26 mouse cellular contexts compared by ENCODE assay signal in genomic region chr10:108376366-108376765, GRCm38 (mm10). TPM values are rescaled to one million over a fixed set of nuclear protein-coding genes. Genes with fewer than 3 reads are reported as not detected.
DNase-seq lines count a peak whose midpoint lies in the region; ATAC-seq lines count a peak whose summit lies in the region.
"Had no signal": no experiment of that assay in that cellular context is flagged by ENCODE, and none has a peak within 500 bp of the region (broad histone marks: within the 10 kb centered on the region; RNA-seq: fewer than 3 reads in every experiment).

No protein-coding gene starts in this region.

- peaks cover 3% of the 10 kb centered on the region; the same call in 1 of the 2 replicates for H3K36me3 ChIP-seq in heart, embryonic 11.5 days (ENCODE audit: control insufficient read depth, insufficient read depth, low read length)
- H3K36me3 ChIP-seq in lung, embryonic 16.5 days (ENCODE audit: control insufficient read depth, insufficient read depth, low read length) = no peaks in the 10 kb centered on the region
- H3K36me3 ChIP-seq in midbrain, embryonic 11.5 days (ENCODE audit: control insufficient read depth, insufficient read depth, low read length) = no peaks in the 10 kb centered on the region; the same call in 1 of the 2 replicates
- no peaks in the 10 kb centered on the region for H3K36me3 ChIP-seq in midbrain, embryonic 16.5 days (ENCODE audit: control insufficient read depth, insufficient read depth, low read length)
- H3K36me3 ChIP-seq in hindbrain, embryonic 14.5 days (replicated peaks; ENCODE audit: control insufficient read depth, insufficient read depth) = no peaks in the 10 kb centered on the region
- H3K36me3 ChIP-seq: embryonic facial prominence, embryonic 13.5 days; embryonic facial prominence, embryonic 15.5 days; forebrain, embryonic 15.5 days had no signal

- peak; percentile 16 for DNase-seq in heart, adult 11 months
- DNase-seq in lung, postnatal 25 days (ENCODE audit: low spot score) = no peak
- peak; percentile 64 for DNase-seq in midbrain, embryonic 11.5 days (ENCODE audit: low spot score, missing footprints)
- no peak for DNase-seq in hindbrain, embryonic 14.5 days (ENCODE audit: low spot score)
- DNase-seq: adrenal gland, adult 2 months; adrenal gland, postnatal 10 days; adrenal gland, postnatal 25 days; B cell, adult 2 months; cerebellum, adult 11 months; cerebellum, adult 18-20 months; cerebellum, adult 8-10 months; cerebellum, adult 9-11 months; cerebellum, postnatal 14 days; cerebellum, postnatal 36 days; embryo, embryonic 11 days had no signal

- no peak for ATAC-seq in heart, embryonic 11.5 days (replicated peaks; ENCODE audit: insufficient number of reproducible peaks, low FRiP score, low TSS enrichment)
- ATAC-seq in lung, embryonic 16.5 days (ENCODE audit: low read depth) = peak; percentile 67
- no peak for ATAC-seq in midbrain, embryonic 11.5 days (ENCODE audit: low FRiP score)
- ATAC-seq in midbrain, embryonic 16.5 days = no peak
- no peak for ATAC-seq in hindbrain, embryonic 14.5 days (ENCODE audit: low FRiP score)
- ATAC-seq: CD4-positive, CD25-positive, alpha-beta regulatory T cell, adult 4 months; forebrain, embryonic 13.5 days; forebrain, embryonic 15.5 days had no signal

- H3K27me3 ChIP-seq in heart, embryonic 11.5 days (ENCODE audit: control insufficient read depth, insufficient read depth, low read length) = no peaks in the 10 kb centered on the region
- H3K27me3 ChIP-seq in lung, embryonic 16.5 days (ENCODE audit: control insufficient read depth, insufficient read depth, low read depth, low read length) = no peaks in the 10 kb centered on the region
- no peaks in the 10 kb centered on the region for H3K27me3 ChIP-seq in midbrain, embryonic 11.5 days (ENCODE audit: control insufficient read depth, insufficient read depth, low read length)
- no peaks in the 10 kb centered on the region for H3K27me3 ChIP-seq in midbrain, embryonic 16.5 days (ENCODE audit: control insufficient read depth, insufficient read depth, low read depth, low read length)
- no peaks in the 10 kb centered on the region for H3K27me3 ChIP-seq in hindbrain, embryonic 14.5 days (ENCODE audit: control insufficient read depth, insufficient read depth, low read length)
- H3K27me3 ChIP-seq: CH12.LX; embryonic facial prominence, embryonic 13.5 days; embryonic facial prominence, embryonic 15.5 days; forebrain, embryonic 13.5 days; forebrain, embryonic 15.5 days; Patski had no signal

- H3K9ac ChIP-seq in heart, embryonic 11.5 days (ENCODE audit: low read depth, low read length) = no peak overlapping the region
- H3K9ac ChIP-seq in lung, embryonic 16.5 days (ENCODE audit: low read length) = no peak overlapping the region
- no peak overlapping the region for H3K9ac ChIP-seq in midbrain, embryonic 11.5 days (ENCODE audit: low read length)
- no peak overlapping the region for H3K9ac ChIP-seq in midbrain, embryonic 16.5 days (ENCODE audit: low read depth, low read length)
- H3K9ac ChIP-seq in hindbrain, embryonic 14.5 days = no peak overlapping the region
- H3K9ac ChIP-seq: embryonic facial prominence, embryonic 13.5 days; embryonic facial prominence, embryonic 15.5 days; forebrain, embryonic 13.5 days; forebrain, embryonic 15.5 days had no signal

- WGBS in heart, embryonic 11.5 days (ENCODE audit: insufficient replicate concordance) = 83% methylated on average over 4 of the region's 4 CpGs
- 68% methylated on average over 4 of the region's 4 CpGs for WGBS in lung, embryonic 16.5 days
- 95% methylated on average over 4 of the region's 4 CpGs for WGBS in midbrain, embryonic 11.5 days
- 94% methylated on average over 4 of the region's 4 CpGs for WGBS in midbrain, embryonic 16.5 days
- 95% methylated on average over 4 of the region's 4 CpGs for WGBS in hindbrain, embryonic 14.5 days

- no peak overlapping the region for H3K4me3 ChIP-seq in heart, embryonic 11.5 days (ENCODE audit: low read depth, low read length)
- no peak overlapping the region for H3K4me3 ChIP-seq in lung, embryonic 16.5 days (ENCODE audit: low read length)
- no peak overlapping the region for H3K4me3 ChIP-seq in midbrain, embryonic 11.5 days (ENCODE audit: low read depth, low read length)
- no peak overlapping the region for H3K4me3 ChIP-seq in midbrain, embryonic 16.5 days (ENCODE audit: low read depth, low read length)
- no peak overlapping the region for H3K4me3 ChIP-seq in hindbrain, embryonic 14.5 days (replicated peaks; ENCODE audit: low read length)
- H3K4me3 ChIP-seq: embryonic facial prominence, embryonic 13.5 days; embryonic facial prominence, embryonic 15.5 days; forebrain, embryonic 13.5 days; forebrain, embryonic 15.5 days had no signal

- H3K9me3 ChIP-seq in heart, embryonic 11.5 days (replicated peaks; ENCODE audit: control insufficient read depth, low read length) = no peaks in the 10 kb centered on the region
- no peaks in the 10 kb centered on the region for H3K9me3 ChIP-seq in lung, embryonic 16.5 days (ENCODE audit: control insufficient read depth, low read length)
- no peaks in the 10 kb centered on the region for H3K9me3 ChIP-seq in midbrain, embryonic 11.5 days (ENCODE audit: control insufficient read depth, low read length)
- no peaks in the 10 kb centered on the region for H3K9me3 ChIP-seq in midbrain, embryonic 16.5 days (replicated peaks; ENCODE audit: control insufficient read depth, low read length, poor library complexity, severe bottlenecking)
- H3K9me3 ChIP-seq in hindbrain, embryonic 14.5 days (ENCODE audit: control insufficient read depth, low read length) = no peaks in the 10 kb centered on the region
- H3K9me3 ChIP-seq: embryonic facial prominence, embryonic 13.5 days; embryonic facial prominence, embryonic 15.5 days; forebrain, embryonic 15.5 days; G1E had no signal

- H3K4me1 ChIP-seq in heart, embryonic 11.5 days (ENCODE audit: control insufficient read depth, insufficient read depth, low read length) = peaks cover 23% of the 10 kb centered on the region
- H3K4me1 ChIP-seq in lung, embryonic 16.5 days (replicated peaks; ENCODE audit: control insufficient read depth, insufficient read depth, low read length) = peaks cover 6% of the 10 kb centered on the region
- H3K4me1 ChIP-seq in midbrain, embryonic 11.5 days (ENCODE audit: control insufficient read depth, insufficient read depth, low read length) = no peaks in the 10 kb centered on the region
- H3K4me1 ChIP-seq in midbrain, embryonic 16.5 days (ENCODE audit: control insufficient read depth, insufficient read depth, low read length) = no peaks in the 10 kb centered on the region
- H3K4me1 ChIP-seq in hindbrain, embryonic 14.5 days (replicated peaks; ENCODE audit: control insufficient read depth, insufficient read depth, low read length) = no peaks in the 10 kb centered on the region

- no peak overlapping the region for H3K4me2 ChIP-seq in heart, embryonic 11.5 days
- H3K4me2 ChIP-seq in lung, embryonic 16.5 days (ENCODE audit: low read depth, low read length) = no peak overlapping the region
- no peak overlapping the region for H3K4me2 ChIP-seq in midbrain, embryonic 11.5 days
- no peak overlapping the region for H3K4me2 ChIP-seq in midbrain, embryonic 16.5 days (ENCODE audit: low read length)
- H3K4me2 ChIP-seq in hindbrain, embryonic 14.5 days (replicated peaks) = no peak overlapping the region
- H3K4me2 ChIP-seq: embryonic facial prominence, embryonic 13.5 days; embryonic facial prominence, embryonic 15.5 days; forebrain, embryonic 13.5 days; forebrain, embryonic 15.5 days had no signal

- H3K27ac ChIP-seq in heart, embryonic 11.5 days (ENCODE audit: low read depth, low read length) = no peak overlapping the region
- peak overlapping the region; percentile 47 for H3K27ac ChIP-seq in lung, embryonic 16.5 days (ENCODE audit: low read length)
- H3K27ac ChIP-seq in midbrain, embryonic 11.5 days (ENCODE audit: low read depth, low read length) = no peak overlapping the region
- no peak overlapping the region for H3K27ac ChIP-seq in midbrain, embryonic 16.5 days (ENCODE audit: low read length)
- no peak overlapping the region for H3K27ac ChIP-seq in hindbrain, embryonic 14.5 days
- H3K27ac ChIP-seq: embryonic facial prominence, embryonic 13.5 days; embryonic facial prominence, embryonic 15.5 days; forebrain, embryonic 13.5 days; forebrain, embryonic 15.5 days had no signal

RNA-seq across cellular contexts. Expression of gene Pawr, which starts 44.4 kb away (rescaled TPM):
- 16.8 and 18.7 TPM in 2 replicates for polyA plus RNA-seq in heart, embryonic 11.5 days (2014; fragmentation: Nextera tagmentation; extraction: Ambion mirVana)
- polyA plus RNA-seq in lung, embryonic 16.5 days (2015; fragmentation: Nextera tagmentation; extraction: Ambion mirVana) = 14.4 and 15.3 TPM in 2 replicates
- polyA plus RNA-seq in midbrain, embryonic 11.5 days (2014; fragmentation: Nextera tagmentation; extraction: Ambion mirVana) = 14.4 and 14.5 TPM in 2 replicates
- polyA plus RNA-seq in midbrain, embryonic 16.5 days (2015; fragmentation: Nextera tagmentation; extraction: Ambion mirVana) = 1.5 and 1.9 TPM in 2 replicates
- polyA plus RNA-seq in hindbrain, embryonic 14.5 days (2014; fragmentation: Nextera tagmentation; extraction: Ambion mirVana) = 4.3 and 4.9 TPM in 2 replicates
- polyA plus RNA-seq: CD4-positive, CD25-positive, alpha-beta regulatory T cell, adult 4 months had no signal

Comparison
In these comparisons a context has a peak if more than half of its experiments do, and no peak if none do; other contexts are left out.
1. DNase-seq: peak in heart, adult 11 months (single experiment) and midbrain, embryonic 11.5 days (single experiment); none in lung, postnatal 25 days (single experiment) and hindbrain, embryonic 14.5 days (single experiment).